14 mouse cellular contexts compared by ENCODE assay signal in genomic region chr10:105867312-105867711, GRCm38 (mm10). TPM values are rescaled to one million over a fixed set of nuclear protein-coding genes. Genes with fewer than 3 reads are reported as not detected.
DNase-seq lines count a peak whose midpoint lies in the region; ATAC-seq and TF ChIP-seq lines count a peak whose summit lies in the region.
"Had no signal": no experiment of that assay in that cellular context is flagged by ENCODE, and none has a peak within 500 bp of the region (broad histone marks: within the 10 kb centered on the region; RNA-seq: fewer than 3 reads in every experiment).

No protein-coding gene starts in this region.

- intact Hi-C loops in left cerebral cortex, adult 2 months (cut with DNase I): loop anchor here (2.0 to 10.0 kb wide), 3 partner anchors 387 to 717 kb away; partner anchors contain the start of gene Ppfia2

- no peaks in the 10 kb centered on the region for H3K4me1 ChIP-seq in forebrain, embryonic 11.5 days (replicated peaks; ENCODE audit: control insufficient read depth, insufficient read depth, low read length)
- H3K4me1 ChIP-seq in forebrain, embryonic 12.5 days: no peaks in the 10 kb centered on the region
- H3K4me1 ChIP-seq: limb, embryonic 13.5 days had no signal

- TF ChIP-seq CTCF in left cerebral cortex, adult 2 months (IDR thresholded peaks at IDR 0.05): peak; percentile 68

- no peak overlapping the region for H3K4me2 ChIP-seq in forebrain, embryonic 11.5 days (ENCODE audit: low read depth, low read length, severe bottlenecking)
- no peak overlapping the region for H3K4me2 ChIP-seq in forebrain, embryonic 12.5 days
- H3K4me2 ChIP-seq: hindbrain, embryonic 15.5 days; limb, embryonic 13.5 days had no signal

- no peak overlapping the region for H3K4me3 ChIP-seq in forebrain, embryonic 11.5 days (ENCODE audit: low read depth, low read length)
- H3K4me3 ChIP-seq in forebrain, embryonic 12.5 days (replicated peaks): no peak overlapping the region
- H3K4me3 ChIP-seq in left cerebral cortex, adult 2 months: no peak overlapping the region
- H3K4me3 ChIP-seq: hindbrain, embryonic 15.5 days; limb, embryonic 13.5 days had no signal

- no peaks in the 10 kb centered on the region for H3K36me3 ChIP-seq in forebrain, embryonic 11.5 days (ENCODE audit: control insufficient read depth, insufficient read depth, low read length)
- no peaks in the 10 kb centered on the region for H3K36me3 ChIP-seq in forebrain, embryonic 12.5 days (replicated peaks)
- H3K36me3 ChIP-seq: hindbrain, embryonic 15.5 days; limb, embryonic 13.5 days had no signal

- no peaks in the 10 kb centered on the region for H3K27me3 ChIP-seq in forebrain, embryonic 11.5 days (ENCODE audit: control insufficient read depth, insufficient read depth, low read length)
- H3K27me3 ChIP-seq in forebrain, embryonic 12.5 days: no peaks in the 10 kb centered on the region
- H3K27me3 ChIP-seq: hindbrain, embryonic 15.5 days; limb, embryonic 13.5 days had no signal

- no peak for DNase-seq in forebrain, embryonic 11.5 days (ENCODE audit: low spot score)
- DNase-seq in left cerebral cortex, adult 2 months (ENCODE audit: extremely low spot score in 1 of 2, low spot score in 2 of 2): no peak
- DNase-seq in left cerebral cortex, adult 9 months (ENCODE audit: low spot score in 2 of 2): no peak
- peak; percentile 40 for DNase-seq in MN1 (ENCODE audit: low spot score)
- peak; percentile 44 for DNase-seq in embryo, embryonic 11 days
- DNase-seq in thymus, postnatal 10 days (ENCODE audit: low spot score in 2 of 2): no peak
- no peak for DNase-seq in kidney, adult 8-10 months
- DNase-seq: cerebellum, adult 9-10 months; heart, adult 11 months; lung, postnatal 14 days; thymus, postnatal 25 days had no signal

- ATAC-seq in forebrain, embryonic 11.5 days (replicated peaks; ENCODE audit: low FRiP score): 0 out of 2 replicates have a peak, but pooled peaks have one; percentile 42
- no peak for ATAC-seq in forebrain, embryonic 12.5 days (ENCODE audit: low FRiP score)

- H3K9me3 ChIP-seq in forebrain, embryonic 11.5 days (ENCODE audit: control insufficient read depth, low read length): no peaks in the 10 kb centered on the region
- H3K9me3 ChIP-seq in forebrain, embryonic 12.5 days: no peaks in the 10 kb centered on the region
- H3K9me3 ChIP-seq: hindbrain, embryonic 15.5 days; limb, embryonic 13.5 days had no signal

- H3K27ac ChIP-seq in forebrain, embryonic 11.5 days (ENCODE audit: low read depth, low read length): no peak overlapping the region
- H3K27ac ChIP-seq in forebrain, embryonic 12.5 days: no peak overlapping the region
- H3K27ac ChIP-seq in left cerebral cortex, adult 2 months: no peak overlapping the region
- H3K27ac ChIP-seq: hindbrain, embryonic 15.5 days; limb, embryonic 13.5 days had no signal

- H3K9ac ChIP-seq in forebrain, embryonic 11.5 days (ENCODE audit: low read length): no peak overlapping the region
- no peak overlapping the region for H3K9ac ChIP-seq in forebrain, embryonic 12.5 days
- H3K9ac ChIP-seq: hindbrain, embryonic 15.5 days; limb, embryonic 13.5 days had no signal

- WGBS in forebrain, embryonic 11.5 days: 50% methylated on average over 4 of the region's 4 CpGs
- 46% methylated on average over 4 of the region's 4 CpGs for WGBS in forebrain, embryonic 12.5 days

RNA-seq across cellular contexts. Expression of gene Mettl25, which starts 26.1 kb away (rescaled TPM):
- polyA plus RNA-seq in forebrain, embryonic 11.5 days (2014; fragmentation: Nextera tagmentation; extraction: Ambion mirVana): 14.7 and 15.9 TPM in 2 replicates
- polyA plus RNA-seq in forebrain, embryonic 12.5 days (2016; fragmentation: Nextera tagmentation; extraction: Ambion mirVana): 14.7 and 16.2 TPM in 2 replicates
- 1 to 10 TPM; 8.4 to 9.6 TPM for total RNA-seq in left cerebral cortex, adult 2 months (2021)

RNA-seq across cellular contexts. Expression of gene Ccdc59, which starts 26.4 kb away (rescaled TPM):
- polyA plus RNA-seq in forebrain, embryonic 11.5 days (2014; fragmentation: Nextera tagmentation; extraction: Ambion mirVana): 51.6 and 55.1 TPM in 2 replicates
- 52.6 and 59.8 TPM in 2 replicates for polyA plus RNA-seq in forebrain, embryonic 12.5 days (2016; fragmentation: Nextera tagmentation; extraction: Ambion mirVana)
- total RNA-seq in left cerebral cortex, adult 2 months (2021): 10 to 100 TPM; 18.4 to 21.8 TPM

Comparison
In these comparisons a context has a peak if more than half of its experiments do, and no peak if none do; other contexts are left out.
1. DNase-seq: peak in MN1 (single experiment) and embryo, embryonic 11 days (single experiment); none in forebrain, embryonic 11.5 days (single experiment), left cerebral cortex, adult 2 months (0 of 2), left cerebral cortex, adult 9 months (0 of 2), thymus, postnatal 10 days (0 of 2) and kidney, adult 8-10 months (0 of 2).